Mouse (Mus musculus): ENCODE measurements around the gene Zfp524.

DNA sequence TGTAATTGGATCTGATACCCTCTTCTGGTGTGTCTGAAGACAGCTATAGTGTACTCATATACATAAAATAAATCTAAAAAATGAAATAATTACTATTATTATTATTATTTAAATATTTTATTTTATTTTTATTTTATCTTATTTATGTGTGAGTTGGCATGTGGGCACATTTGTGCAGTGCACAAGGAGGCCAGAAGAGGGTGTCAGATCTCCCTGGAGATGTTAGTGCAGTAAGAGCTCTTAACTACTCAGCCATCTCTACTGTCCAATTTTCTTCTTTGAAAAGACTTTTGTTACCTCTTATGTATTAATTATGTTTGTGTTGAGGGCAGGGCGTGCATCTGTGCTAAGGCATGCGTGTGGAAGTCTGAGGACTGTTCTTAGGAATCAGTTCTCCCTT lies 14.3 kb upstream of the Zfp524 start:
- no peak for TF ChIP-seq POLR2AphosphoS2 (IDR thresholded peaks at IDR 0.05; ENCODE audit: insufficient read length, low read depth)
- TF ChIP-seq POLR2A (IDR thresholded peaks at IDR 0.05; ENCODE audit: insufficient read length, low read depth) = no peak
- no peak for TF ChIP-seq CEBPB (IDR thresholded peaks at IDR 0.05; ENCODE audit: insufficient read depth, poor library complexity, severe bottlenecking)
- no peak for TF ChIP-seq TCF12 (IDR thresholded peaks at IDR 0.05; ENCODE audit: insufficient read depth, poor library complexity, severe bottlenecking)
- no peak for TF ChIP-seq SRF (IDR thresholded peaks at IDR 0.05; ENCODE audit: control insufficient read depth, insufficient read length, low read depth)
- TF ChIP-seq USF1 (IDR thresholded peaks at IDR 0.05; ENCODE audit: low read depth) = no peak
- no peak for TF ChIP-seq MAX (IDR thresholded peaks at IDR 0.05; ENCODE audit: low read depth)
- TF ChIP-seq MYOG (IDR thresholded peaks at IDR 0.05; ENCODE audit: control insufficient read depth in 1 of 3, insufficient read depth in 1 of 3, insufficient read length in 2 of 3, low read depth in 2 of 3) = no peak
- no peak for TF ChIP-seq REST (IDR thresholded peaks at IDR 0.05; ENCODE audit: insufficient read depth, insufficient read length)
- no peak for TF ChIP-seq TCF3 (IDR thresholded peaks at IDR 0.05; ENCODE audit: insufficient read length, low read depth)
